Mouse (Mus musculus) bone marrow macrophage, adult 2 months (primary cell): ENCODE results near the gene Gck.

Source experiments
- CTCF ChIP-seq: IDR thresholded peaks from 2 replicates; pipeline ENCODE4 v1.5.1; 2012; ENCODE audit warnings: low read depth, mild to moderate bottlenecking, low read length, moderate library complexity
- POLR2A ChIP-seq: IDR thresholded peaks from 2 replicates; pipeline ENCODE4 v1.6.1; 2012; ENCODE audit warnings: mild to moderate bottlenecking, low read depth, low read length, borderline replicate concordance

- TF ChIP-seq CTCF (no peak), POLR2A (no peak)
Measured at GRCm38 (mm10) chr11:5870069-5870468, 79.8 kb downstream of the Gck start.
